Mouse (Mus musculus): Measurements from ENCODE around the gene Lyrm9.

GRCm38 (mm10) chr11:78809398-78809797 is 17.0 kb upstream of the Lyrm9 start:
- TF ChIP-seq CTCF (IDR thresholded peaks at IDR 0.05; ENCODE audit: low read depth) (no peak), EP300 (IDR thresholded peaks at IDR 0.05; ENCODE audit: low read depth) (no peak)

Data from heart, postnatal 0 days (tissue).